Mouse (Mus musculus) small intestine, adult 2 months (tissue): Measurements from ENCODE around the gene Ces1b. TPM values are rescaled to one million over a fixed set of nuclear protein-coding genes. Genes with fewer than 3 reads are reported as not detected.

ENCODE experiments used
- H3K27ac ChIP-seq: fragments of 200-500 bp; 2 replicates; pipeline ENCODE4 v1.5.1; 2012; ENCODE audit warnings: low read depth, low read length, control low read depth, inconsistent platforms; ENCODE audit not compliant: insufficient read depth
- H3K27me3 ChIP-seq: fragments of 200-500 bp; 2 replicates; pipeline ENCODE4 v1.6.1; 2012; ENCODE audit warnings: mild to moderate bottlenecking, moderate library complexity, low read length, inconsistent platforms; ENCODE audit not compliant: control insufficient read depth, insufficient read depth
- H3K36me3 ChIP-seq: fragments of 200-500 bp; 2 replicates; pipeline ENCODE4 v1.6.1; 2012; ENCODE audit warnings: mild to moderate bottlenecking, low read length, control low read depth, inconsistent platforms; ENCODE audit not compliant: control insufficient read depth, insufficient read depth
- H3K4me1 ChIP-seq: fragments of 200-500 bp; 2 replicates; pipeline ENCODE4 v1.6.1; 2012; ENCODE audit warnings: low read length, inconsistent platforms, mixed read lengths; ENCODE audit not compliant: control insufficient read depth, insufficient read depth, insufficient read length
- H3K4me3 ChIP-seq: fragments of 200-500 bp; 2 replicates; pipeline ENCODE4 v1.5.1; 2012; ENCODE audit warnings: low read depth, mild to moderate bottlenecking, control low read depth, inconsistent platforms, low read length, moderate library complexity
- CTCF ChIP-seq: fragments of 200-500 bp; IDR thresholded peaks from 2 replicates; pipeline ENCODE4 v1.5.1; 2012; ENCODE audit warnings: low read depth, mild to moderate bottlenecking, control low read depth, inconsistent platforms, low read length, moderate library complexity, mixed read lengths; ENCODE audit not compliant: insufficient replicate concordance, insufficient read length; ENCODE audit errors: extremely low read depth
- POLR2A ChIP-seq: fragments of 200-500 bp; IDR thresholded peaks from 2 replicates; pipeline ENCODE4 v1.6.1; 2012; ENCODE audit warnings: low read depth, mild to moderate bottlenecking, control low read depth, inconsistent platforms, low read length, moderate library complexity
- WGBS: fragments of 180-500 bp; shearing (Covaris S2); methylation state at CpG from one replicate; pipeline ENCODE4 v1.1.7; 2018; 5-methylcytosine and 5-hydroxymethylcytosine counted together
- polyA plus RNA-seq: library from polyadenylated mRNA; depleted of rRNA; stranded (reverse); fragments of >200 nt; gene quantifications from 2 replicates; pipeline ENCODE4 v1.2.3, GENCODE M21; 2012

Ces1b gene
- polyA plus RNA-seq, 1 experiment = 0.18 TPM

GRCm38 (mm10) chr8:93040776-93041567, 38.8 kb downstream of the Ces1b start:
- TF ChIP-seq POLR2A (no peak), CTCF (no peak)
- Histone ChIP-seq H3K27ac (no peak overlapping the region), H3K4me3 (no peak overlapping the region)

GRCm38 (mm10) chr8:93040256-93040655, 39.6 kb downstream of the Ces1b start:
- H3K4me3 ChIP-seq = no peak overlapping the region
- H3K4me1 ChIP-seq = peaks cover 3% of the 10 kb centered on the region; the same call in 1 of the 2 replicates
- no peaks in the 10 kb centered on the region for H3K27me3 ChIP-seq
- H3K27ac ChIP-seq = no peak overlapping the region
- no peaks in the 10 kb centered on the region for H3K36me3 ChIP-seq
- TF ChIP-seq POLR2A = no peak
- TF ChIP-seq CTCF = no peak
- WGBS = 69% methylated on average over 2 of the region's 2 CpGs

More at GRCm38 (mm10) chr8:93040776-93041567, 38.8 kb downstream of the Ces1b start:
- 83% methylated on average over 4 of the region's 4 CpGs for WGBS
- H3K27me3 ChIP-seq = no peaks in the 10 kb centered on the region
- no peaks in the 10 kb centered on the region for H3K36me3 ChIP-seq
- peaks cover 3% of the 10 kb centered on the region; the same call in 1 of the 2 replicates for H3K4me1 ChIP-seq

- Histone ChIP-seq H3K4me3 (no peak overlapping the region), H3K27me3 (no peaks in the 10 kb centered on the region), H3K36me3 (no peaks in the 10 kb centered on the region), H3K27ac (no peak overlapping the region), H3K4me1 (peaks cover 3% of the 10 kb centered on the region; the same call in 1 of the 2 replicates)
- WGBS = 14% methylated on average over 2 of the region's 2 CpGs
- no peak for TF ChIP-seq CTCF
- no peak for TF ChIP-seq POLR2A
Measured at GRCm38 (mm10) chr8:93038831-93039230, 41.0 kb downstream of the Ces1b start.

GRCm38 (mm10) chr8:93030664-93031063, 49.2 kb downstream of the Ces1b start:
- no peaks in the 10 kb centered on the region for H3K27me3 ChIP-seq
- 30% methylated on average over 2 of the region's 2 CpGs for WGBS

GRCm38 (mm10) chr8:93021738-93022137, 58.1 kb downstream of the Ces1b start:
- TF ChIP-seq POLR2A (no peak), CTCF (no peak)
- H3K36me3 ChIP-seq = no peaks in the 10 kb centered on the region
- H3K4me1 ChIP-seq = no peaks in the 10 kb centered on the region
- H3K4me3 ChIP-seq = no peak overlapping the region
- WGBS = 55% methylated on average over 5 of the region's 5 CpGs
- no peak overlapping the region for H3K27ac ChIP-seq
- H3K27me3 ChIP-seq = no peaks in the 10 kb centered on the region

More at GRCm38 (mm10) chr8:93030664-93031063, 49.2 kb downstream of the Ces1b start:
- TF ChIP-seq POLR2A (no peak), CTCF (no peak)
- Histone ChIP-seq H3K4me1 (peaks cover 10% of the 10 kb centered on the region; the same call in 1 of the 2 replicates), H3K27ac (peak overlapping the region; percentile 83), H3K4me3 (no peak overlapping the region), H3K36me3 (no peaks in the 10 kb centered on the region)

- no peaks in the 10 kb centered on the region for H3K36me3 ChIP-seq
- H3K4me3 ChIP-seq = no peak overlapping the region
- no peak overlapping the region for H3K27ac ChIP-seq
- H3K27me3 ChIP-seq = no peaks in the 10 kb centered on the region
- WGBS = 20% methylated on average over 4 of the region's 4 CpGs
- no peaks in the 10 kb centered on the region; the same call in 1 of the 2 replicates for H3K4me1 ChIP-seq
- no peak for TF ChIP-seq CTCF
- TF ChIP-seq POLR2A = no peak
Measured at GRCm38 (mm10) chr8:93014300-93014699, 65.5 kb downstream of the Ces1b start.

- no peaks in the 10 kb centered on the region; the same call in 1 of the 2 replicates for H3K4me1 ChIP-seq
- H3K27me3 ChIP-seq = no peaks in the 10 kb centered on the region
- H3K36me3 ChIP-seq = no peaks in the 10 kb centered on the region
- H3K27ac ChIP-seq = no peak overlapping the region
- TF ChIP-seq CTCF (peak; percentile 35; the same call in 1 of the 2 replicates), POLR2A (no peak)
- 72% methylated on average over 6 of the region's 6 CpGs for WGBS
- no peak overlapping the region for H3K4me3 ChIP-seq
Measured at GRCm38 (mm10) chr8:93012226-93012625, 67.6 kb downstream of the Ces1b start.
